Mouse (Mus musculus): ENCODE measurements around the gene Calm2. TPM values are rescaled to one million over a fixed set of nuclear protein-coding genes. Genes with fewer than 3 reads are reported as not detected.

Calm2 gene
- total RNA-seq (2021), result 100 to 1,000 TPM; 131 to 155 TPM
- long read RNA-seq, experiment 1, transcript Calm2-201 (6 exons, 1,205 nt), result major isoform, 224 of 247 reads
- long read RNA-seq, experiment 1, partial matches to known transcripts, result 15 of 247 reads
- long read RNA-seq, experiment 1, other reads (novel, unspliced or antisense), result 5 of 247 reads
- long read RNA-seq, experiment 2, transcript Calm2-201 (6 exons, 1,205 nt), result major isoform, 321 of 343 reads
- long read RNA-seq, experiment 2, partial matches to known transcripts, result 9 of 343 reads
- long read RNA-seq, experiment 2, other reads (novel, unspliced or antisense), result 9 of 343 reads

GRCm38 (mm10) chr17:87446767-87447611, at the start of gene Calm2:
TSS of gene Calm2 (minus strand) at chr17:87446935.
- intact Hi-C loops (cut with DNase I), result loop anchor here (2.0 to 5.0 kb wide), 4 partner anchors 70 to 130 kb away; no protein-coding TSS in a partner anchor
- peak; percentile 98 for DNase-seq

GRCm38 (mm10) chr17:87495504-87495903, 48.8 kb upstream of the Calm2 start:
- no peak for DNase-seq

GRCm38 (mm10) chr17:87494310-87494709, 47.6 kb upstream of the Calm2 start:
- intact Hi-C loops (cut with DNase I), result no loop called here
- DNase-seq, result no peak

More at GRCm38 (mm10) chr17:87495504-87495903, 48.8 kb upstream of the Calm2 start:
- intact Hi-C loops (cut with DNase I), result no loop called here

- intact Hi-C loops (cut with DNase I), result no loop called here
- no peak for DNase-seq
These were observed 45.6 kb upstream of the Calm2 start for GRCm38 (mm10) chr17:87492286-87492685.

GRCm38 (mm10) chr17:87490295-87490694, 43.6 kb upstream of the Calm2 start:
- no peak for DNase-seq
- intact Hi-C loops (cut with DNase I), result no loop called here

GRCm38 (mm10) chr17:87485751-87486150, 39.0 kb upstream of the Calm2 start:
- DNase-seq, result no peak
- intact Hi-C loops (cut with DNase I), result no loop called here

- DNase-seq, result no peak
- intact Hi-C loops (cut with DNase I), result no loop called here
These were observed 36.1 kb upstream of the Calm2 start for GRCm38 (mm10) chr17:87482867-87483266.

- peak in 1 of 2 experiments; percentile 32 for DNase-seq
These were observed 31.8 kb upstream of the Calm2 start for GRCm38 (mm10) chr17:87478569-87478968.

GRCm38 (mm10) chr17:87477611-87478010, 30.9 kb upstream of the Calm2 start:
- intact Hi-C loops (cut with DNase I), result no loop called here
- no peak for DNase-seq

More at GRCm38 (mm10) chr17:87478569-87478968, 31.8 kb upstream of the Calm2 start:
- intact Hi-C loops (cut with DNase I), result no loop called here

GRCm38 (mm10) chr17:87475356-87475755, 28.6 kb upstream of the Calm2 start:
- no peak for DNase-seq
- intact Hi-C loops (cut with DNase I), result no loop called here

GRCm38 (mm10) chr17:87474501-87474795, 27.7 kb upstream of the Calm2 start:
- no peak for DNase-seq
- intact Hi-C loops (cut with DNase I), result no loop called here

- no peak for DNase-seq
- intact Hi-C loops (cut with DNase I), result no loop called here
These were observed 27.2 kb upstream of the Calm2 start for GRCm38 (mm10) chr17:87473736-87474500.

- DNase-seq, result no peak
- intact Hi-C loops (cut with DNase I), result no loop called here
These were observed 26.7 kb upstream of the Calm2 start for GRCm38 (mm10) chr17:87473441-87473735.

- no peak for DNase-seq
- intact Hi-C loops (cut with DNase I), result no loop called here
These were observed 26.1 kb upstream of the Calm2 start for GRCm38 (mm10) chr17:87472879-87473278.

- intact Hi-C loops (cut with DNase I), result no loop called here
- DNase-seq, result no peak
These were observed 24.9 kb upstream of the Calm2 start for GRCm38 (mm10) chr17:87471661-87472060.

GRCm38 (mm10) chr17:87470797-87471196, 24.1 kb upstream of the Calm2 start:
- DNase-seq, result no peak
- intact Hi-C loops (cut with DNase I), result no loop called here

GRCm38 (mm10) chr17:87470282-87470681, 23.5 kb upstream of the Calm2 start:
- intact Hi-C loops (cut with DNase I), result no loop called here
- no peak for DNase-seq

- DNase-seq, result no peak
- intact Hi-C loops (cut with DNase I), result no loop called here
These were observed 22.7 kb upstream of the Calm2 start for GRCm38 (mm10) chr17:87469428-87469827.

GRCm38 (mm10) chr17:87468616-87469015, 21.9 kb upstream of the Calm2 start:
- no peak for DNase-seq
- intact Hi-C loops (cut with DNase I), result no loop called here

- DNase-seq, result no peak
- intact Hi-C loops (cut with DNase I), result no loop called here
These were observed 14.8 kb upstream of the Calm2 start for GRCm38 (mm10) chr17:87461499-87461896.

All from gastrocnemius, postnatal 36 days (tissue).